Comparison of ENCODE assay signal across 7 mouse cellular contexts in the genomic region with DNA sequence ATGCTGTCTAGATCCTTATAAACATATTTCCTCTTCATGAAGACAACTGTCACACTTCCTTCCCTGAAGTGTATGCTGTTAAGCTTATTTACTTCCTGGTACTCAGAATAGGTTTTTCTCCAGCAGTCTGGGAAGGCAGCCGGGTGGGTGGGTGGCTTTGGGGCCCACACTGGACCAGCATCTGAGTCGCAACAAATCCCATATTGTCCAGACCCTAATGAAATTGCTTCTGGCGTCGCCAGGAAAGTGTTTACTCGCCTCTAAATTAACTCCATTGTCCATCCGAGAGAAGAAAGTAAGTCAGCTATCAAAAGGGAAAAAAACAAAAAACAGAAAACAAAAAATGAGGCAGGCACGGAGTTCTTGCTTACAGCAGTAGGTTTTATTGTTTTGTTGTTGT.
DNase-seq lines count a peak whose midpoint lies in the region; ATAC-seq and TF ChIP-seq lines count a peak whose summit lies in the region.

No protein-coding gene starts in this region.

- 24% methylated on average over 7 of the region's 7 CpGs for WGBS in lung, embryonic 14.5 days
- 3% methylated on average over 7 of the region's 7 CpGs for WGBS in forebrain, embryonic 14.5 days
- WGBS in limb, embryonic 10.5 days: 8% methylated on average over 7 of the region's 7 CpGs
- WGBS in stomach, embryonic 16.5 days: 30% methylated on average over 7 of the region's 7 CpGs

- peak overlapping the region; percentile 69 for H3K4me2 ChIP-seq in lung, embryonic 14.5 days
- peak overlapping the region; percentile 63 for H3K4me2 ChIP-seq in forebrain, embryonic 14.5 days (ENCODE audit: low read length)
- peak overlapping the region; percentile 56 for H3K4me2 ChIP-seq in stomach, embryonic 16.5 days (ENCODE audit: low read depth, low read length)

- peak overlapping the region; percentile 31; the same call in 1 of the 2 replicates for H3K4me3 ChIP-seq in lung, embryonic 14.5 days (ENCODE audit: low read depth, low read length)
- H3K4me3 ChIP-seq in forebrain, embryonic 14.5 days (ENCODE audit: low read depth, low read length): peak overlapping the region; percentile 28
- peak overlapping the region; percentile 54 for H3K4me3 ChIP-seq in limb, embryonic 10.5 days
- H3K4me3 ChIP-seq in stomach, embryonic 16.5 days (replicated peaks; ENCODE audit: low read length): peak overlapping the region; percentile 43; the same call in 1 of the 2 replicates

- no peaks in the 10 kb centered on the region for H3K9me3 ChIP-seq in lung, embryonic 14.5 days (ENCODE audit: low read depth, low read length)
- no peaks in the 10 kb centered on the region for H3K9me3 ChIP-seq in forebrain, embryonic 14.5 days (replicated peaks; ENCODE audit: control insufficient read depth, low read length)
- H3K9me3 ChIP-seq in limb, embryonic 10.5 days (replicated peaks): no peaks in the 10 kb centered on the region
- H3K9me3 ChIP-seq in stomach, embryonic 16.5 days (replicated peaks; ENCODE audit: control insufficient read depth, low read length): no peaks in the 10 kb centered on the region

- peaks cover 10% of the 10 kb centered on the region for H3K4me1 ChIP-seq in lung, embryonic 14.5 days (ENCODE audit: insufficient read depth)
- peaks cover 17% of the 10 kb centered on the region for H3K4me1 ChIP-seq in forebrain, embryonic 14.5 days (ENCODE audit: control insufficient read depth, insufficient read depth, low read length)
- peaks cover 31% of the 10 kb centered on the region for H3K4me1 ChIP-seq in limb, embryonic 10.5 days
- peaks cover 7% of the 10 kb centered on the region; the same call in 1 of the 2 replicates for H3K4me1 ChIP-seq in stomach, embryonic 16.5 days (ENCODE audit: control insufficient read depth, insufficient read depth, low read length)

- no peak overlapping the region for H3K27ac ChIP-seq in lung, embryonic 14.5 days (ENCODE audit: low read depth)
- H3K27ac ChIP-seq in forebrain, embryonic 14.5 days (ENCODE audit: low read depth, low read length): peak overlapping the region; percentile 87; the same call in 1 of the 2 replicates
- peak overlapping the region; percentile 91 for H3K27ac ChIP-seq in limb, embryonic 10.5 days
- H3K27ac ChIP-seq in stomach, embryonic 16.5 days (ENCODE audit: low read length): no peak overlapping the region

- peak overlapping the region; percentile 53; the same call in 1 of the 2 replicates for H3K9ac ChIP-seq in lung, embryonic 14.5 days
- H3K9ac ChIP-seq in forebrain, embryonic 14.5 days (ENCODE audit: low read length): peak overlapping the region; percentile 63
- H3K9ac ChIP-seq in stomach, embryonic 16.5 days (ENCODE audit: low read length): no peak overlapping the region

- no peak for ATAC-seq in lung, embryonic 14.5 days (ENCODE audit: insufficient read depth)
- no peak for ATAC-seq in forebrain, embryonic 14.5 days
- no peak for ATAC-seq in stomach, embryonic 16.5 days (ENCODE audit: insufficient read depth, low FRiP score)

- TF ChIP-seq CTCF in lung, embryonic 14.5 days (IDR thresholded peaks at IDR 0.05; ENCODE audit: low read depth): no peak

- DNase-seq in lung, embryonic 14.5 days: no peak
- no peak for DNase-seq in lung, postnatal 25 days (ENCODE audit: low spot score)
- DNase-seq in forebrain, embryonic 14.5 days (ENCODE audit: low spot score): peak; percentile 30
- DNase-seq in limb, embryonic 10.5 days (ENCODE audit: low spot score): no peak
- DNase-seq in urinary bladder, postnatal 4 days (ENCODE audit: low spot score in 2 of 2): no peak
- no peak for DNase-seq in adrenal gland, adult 18-20 months (ENCODE audit: low spot score in 2 of 2)

- H3K27me3 ChIP-seq in lung, embryonic 14.5 days (ENCODE audit: insufficient read depth, low read length): no peaks in the 10 kb centered on the region
- no peaks in the 10 kb centered on the region for H3K27me3 ChIP-seq in forebrain, embryonic 14.5 days (replicated peaks; ENCODE audit: control insufficient read depth, insufficient read depth, low read length)
- no peaks in the 10 kb centered on the region; the same call in 1 of the 2 replicates for H3K27me3 ChIP-seq in limb, embryonic 10.5 days (ENCODE audit: low read depth, poor library complexity, severe bottlenecking)
- no peaks in the 10 kb centered on the region for H3K27me3 ChIP-seq in stomach, embryonic 16.5 days (ENCODE audit: control insufficient read depth, insufficient read depth, low read length)

- H3K36me3 ChIP-seq in lung, embryonic 14.5 days (ENCODE audit: insufficient read depth): no peaks in the 10 kb centered on the region
- H3K36me3 ChIP-seq in forebrain, embryonic 14.5 days (ENCODE audit: control insufficient read depth, insufficient read depth, low read length): no peaks in the 10 kb centered on the region
- H3K36me3 ChIP-seq in limb, embryonic 10.5 days: no peaks in the 10 kb centered on the region
- H3K36me3 ChIP-seq in stomach, embryonic 16.5 days (ENCODE audit: control insufficient read depth, insufficient read depth, low read length): no peaks in the 10 kb centered on the region

Comparison
In these comparisons a context has a peak if more than half of its experiments do, and no peak if none do; other contexts are left out.
1. H3K27ac ChIP-seq: peak in forebrain, embryonic 14.5 days (single experiment) and limb, embryonic 10.5 days (single experiment); none in lung, embryonic 14.5 days (single experiment) and stomach, embryonic 16.5 days (single experiment).
2. Peak in every context shown above with its lines, with median percentiles within 50 percentile points of each other: H3K4me2 ChIP-seq and H3K4me3 ChIP-seq.